8 mouse cellular contexts compared by ENCODE assay signal in the genomic region with DNA sequence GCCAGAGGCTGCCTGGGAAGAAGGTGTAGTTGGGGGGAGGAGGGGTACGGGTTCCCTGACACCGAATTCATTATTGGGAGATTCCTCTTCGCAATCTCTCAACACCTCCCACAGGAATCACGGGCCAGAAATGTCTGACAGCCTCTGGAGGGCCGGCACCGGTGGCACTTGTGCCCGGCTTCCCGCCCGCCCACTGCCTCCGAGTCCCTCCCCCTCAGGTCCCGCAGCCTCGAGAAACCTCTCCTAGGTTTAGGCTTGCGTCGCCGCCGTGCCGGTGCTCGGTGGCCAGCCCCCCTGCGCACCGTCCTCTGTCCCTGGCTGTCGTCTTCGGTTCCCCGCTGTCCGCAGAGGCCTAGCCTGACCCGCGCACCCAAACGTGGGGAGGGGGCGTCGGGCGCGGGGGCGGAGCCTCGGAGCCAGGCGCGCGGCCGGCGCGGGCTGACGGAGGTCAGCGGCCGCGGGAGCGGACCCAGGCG. TPM values are rescaled to one million over a fixed set of nuclear protein-coding genes. Genes with fewer than 3 reads are reported as not detected.
DNase-seq lines count a peak whose midpoint lies in the region; ATAC-seq and TF ChIP-seq lines count a peak whose summit lies in the region.

A gene (plus strand): TSS at position 416 of the 476 bp plus-strand sequence.

- H3K4me3 ChIP-seq in E14TG2a.4 (replicated peaks; ENCODE audit: low read length): peak within 1 kb of the TSS; percentile 89
- peak within 1 kb of the TSS; percentile 90 for H3K4me3 ChIP-seq in hindbrain, embryonic 15.5 days
- peak within 1 kb of the TSS; percentile 59 for H3K4me3 ChIP-seq in liver, embryonic 13.5 days (replicated peaks)

- peak; percentile 68 for ATAC-seq in hindbrain, embryonic 15.5 days (ENCODE audit: low FRiP score, low read depth)
- no peak for ATAC-seq in liver, embryonic 13.5 days (ENCODE audit: low read depth)

- no peaks in the 10 kb centered on the region for H3K36me3 ChIP-seq in E14TG2a.4 (ENCODE audit: insufficient read depth, low read length)
- H3K36me3 ChIP-seq in hindbrain, embryonic 15.5 days: no peaks in the 10 kb centered on the region
- H3K36me3 ChIP-seq in liver, embryonic 13.5 days: no peaks in the 10 kb centered on the region

- H3K4me2 ChIP-seq in hindbrain, embryonic 15.5 days: peak within 1 kb of the TSS; percentile 76
- peak within 1 kb of the TSS; percentile 76 for H3K4me2 ChIP-seq in liver, embryonic 13.5 days

- under 1% methylated on average over 43 of the region's 45 CpGs for WGBS in hindbrain, embryonic 15.5 days
- WGBS in liver, embryonic 13.5 days (ENCODE audit: insufficient replicate concordance): under 1% methylated on average over 45 of the region's 45 CpGs

- H3K4me1 ChIP-seq in E14TG2a.4 (replicated peaks; ENCODE audit: low read depth, low read length): peaks cover 41% of the 10 kb centered on the region
- peaks cover 41% of the 10 kb centered on the region for H3K4me1 ChIP-seq in hindbrain, embryonic 15.5 days (replicated peaks)
- peaks cover 23% of the 10 kb centered on the region for H3K4me1 ChIP-seq in liver, embryonic 13.5 days (replicated peaks)

- H3K27ac ChIP-seq in hindbrain, embryonic 15.5 days (replicated peaks): peak within 1 kb of the TSS; percentile 97
- no peak within 1 kb of the TSS for H3K27ac ChIP-seq in liver, embryonic 13.5 days

- no peaks in the 10 kb centered on the region for H3K9me3 ChIP-seq in E14TG2a.4 (ENCODE audit: low read length)
- no peaks in the 10 kb centered on the region for H3K9me3 ChIP-seq in hindbrain, embryonic 15.5 days
- H3K9me3 ChIP-seq in liver, embryonic 13.5 days (replicated peaks): no peaks in the 10 kb centered on the region

- TF ChIP-seq CTCF in E14TG2a.4 (conservative IDR thresholded peaks at IDR 0.05; ENCODE audit: low read length): no peak

- H3K9ac ChIP-seq in hindbrain, embryonic 15.5 days: peak within 1 kb of the TSS; percentile 97
- peak within 1 kb of the TSS; percentile 50 for H3K9ac ChIP-seq in liver, embryonic 13.5 days

- peak in 1 of 2 experiments; percentile 81 for DNase-seq in frontal cortex, adult 2 months (ENCODE audit: extremely low spot score in 1 of 2, low spot score in 1 of 2)
- DNase-seq in frontal cortex, postnatal 14 days (ENCODE audit: low spot score in 2 of 2): no peak
- peak; percentile 79 for DNase-seq in cerebellum, adult 9-10 months
- no peak for DNase-seq in liver, embryonic 13.5 days
- DNase-seq in retina, embryonic 14.5 days (ENCODE audit: low spot score): peak; percentile 59
- DNase-seq in adipocyte (ENCODE audit: low spot score): no peak

- H3K27me3 ChIP-seq in E14TG2a.4 (ENCODE audit: insufficient read depth, low read length): peaks cover 55% of the 10 kb centered on the region
- H3K27me3 ChIP-seq in hindbrain, embryonic 15.5 days: no peaks in the 10 kb centered on the region
- H3K27me3 ChIP-seq in liver, embryonic 13.5 days: peaks cover 82% of the 10 kb centered on the region

RNA-seq across cellular contexts. Expression of the gene that starts here (rescaled TPM):
- polyA plus RNA-seq in frontal cortex, adult 2 months (2012; rRNA removed): 116 and 124 TPM in 2 replicates
- polyA plus RNA-seq in hindbrain, embryonic 15.5 days (2015; fragmentation: Nextera tagmentation; extraction: Ambion mirVana): 51.4 and 55.0 TPM in 2 replicates
- polyA plus RNA-seq in liver, embryonic 13.5 days (2015; fragmentation: Nextera tagmentation; extraction: Ambion mirVana): 0.15 and 0.20 TPM in 2 replicates

Comparison
In these comparisons a context has a peak if more than half of its experiments do, and no peak if none do; other contexts are left out.
1. RNA of the gene that starts here (polyA plus RNA-seq): 116 to 124 TPM in frontal cortex, adult 2 months and 51.4 to 55.0 TPM in hindbrain, embryonic 15.5 days; 0.15 to 0.20 TPM in liver, embryonic 13.5 days; every median in the first group is over 10 times any median in the second.
2. DNase-seq: peak in cerebellum, adult 9-10 months (single experiment) and retina, embryonic 14.5 days (single experiment); none in frontal cortex, postnatal 14 days (0 of 2), liver, embryonic 13.5 days (single experiment) and adipocyte (single experiment).
3. Peak in every context shown above with its lines, with median percentiles within 50 percentile points of each other: H3K4me3 ChIP-seq.